Mouse (Mus musculus) kidney, embryonic 14.5 days (tissue): ENCODE measurements at regions not wholly inside any gene's neighbourhood (a gene's known extent, or its start where the extent isn't known, plus 50 kb on each side); places are given as distances from the start of the nearest gene placed in this dataset.

Source experiments
- ATAC-seq: fragments of 200-750 bp; cut with Nextera tagmentation; 2 replicates; pipeline ENCODE4 v1.8.0; 2017; ENCODE audit warnings: moderate number of reproducible peaks, mild to moderate bottlenecking, moderate TSS enrichment, moderate library complexity; ENCODE audit not compliant: low FRiP score, low TSS enrichment
- H3K27ac ChIP-seq: fragments of 300-500 bp; sonication (generic); 2 replicates; pipeline ENCODE4 v1.5.1; 2014; ENCODE audit warnings: low read depth, mild to moderate bottlenecking, low read length, moderate library complexity, mixed read lengths
- H3K27me3 ChIP-seq: fragments of 300-500 bp; sonication (generic); 2 replicates; pipeline ENCODE4 v1.6.1; 2014; ENCODE audit warnings: mild to moderate bottlenecking, low read length; ENCODE audit not compliant: control insufficient read depth, insufficient read depth
- H3K36me3 ChIP-seq: fragments of 300-500 bp; sonication (generic); 2 replicates; pipeline ENCODE4 v1.6.1; 2014; ENCODE audit warnings: low read length, mixed read lengths; ENCODE audit not compliant: control insufficient read depth, insufficient read depth
- H3K4me1 ChIP-seq: fragments of 300-500 bp; sonication (generic); 2 replicates; pipeline ENCODE4 v1.6.1; 2014; ENCODE audit warnings: low read length, mixed read lengths; ENCODE audit not compliant: control insufficient read depth, insufficient read depth
- H3K4me2 ChIP-seq: fragments of 300-500 bp; sonication (generic); replicated peaks from 2 replicates; pipeline ENCODE4 v1.6.1; 2014; ENCODE audit warnings: low read depth, mild to moderate bottlenecking, low read length
- H3K4me3 ChIP-seq: fragments of 300-500 bp; sonication (generic); 2 replicates; pipeline ENCODE4 v1.5.1; 2014; ENCODE audit warnings: mild to moderate bottlenecking, low read length
- H3K9ac ChIP-seq: fragments of 300-500 bp; sonication (generic); 2 replicates; pipeline ENCODE4 v1.6.1; 2014; ENCODE audit warnings: low read depth, mild to moderate bottlenecking, low read length, moderate library complexity
- H3K9me3 ChIP-seq: fragments of 300-500 bp; sonication (generic); 2 replicates; pipeline ENCODE4 v1.6.1; 2016; ENCODE audit warnings: low read length; ENCODE audit not compliant: control insufficient read depth
- WGBS: fragments of 180-500 bp; shearing (Covaris S2); extraction: QIAGEN DNeasy Blood & Tissue Kit; methylation state at CpG from one replicate; pipeline ENCODE4 v1.1.7; 2014; 5-methylcytosine and 5-hydroxymethylcytosine counted together

GRCm38 (mm10) chr12:58454828-58455227 is 185.7 kb upstream of the Clec14a start:
- H3K36me3 ChIP-seq = no peaks in the 10 kb centered on the region
- H3K4me1 ChIP-seq = no peaks in the 10 kb centered on the region
- no peaks in the 10 kb centered on the region for H3K27me3 ChIP-seq
- H3K4me2 ChIP-seq = no peak overlapping the region
- no peak overlapping the region for H3K9ac ChIP-seq
- H3K4me3 ChIP-seq = no peak overlapping the region
- 88% methylated on average over 2 of the region's 2 CpGs for WGBS
- ATAC-seq = no peak
- no peak overlapping the region for H3K27ac ChIP-seq
- H3K9me3 ChIP-seq = no peaks in the 10 kb centered on the region

GRCm38 (mm10) chr12:58443007-58443406 is 173.9 kb upstream of the Clec14a start:
- no peak overlapping the region for H3K4me2 ChIP-seq
- peak; percentile 60; the same call in 1 of the 2 replicates for ATAC-seq
- H3K4me1 ChIP-seq = no peaks in the 10 kb centered on the region
- no peak overlapping the region for H3K4me3 ChIP-seq
- no peaks in the 10 kb centered on the region for H3K9me3 ChIP-seq
- H3K27me3 ChIP-seq = no peaks in the 10 kb centered on the region
- H3K9ac ChIP-seq = no peak overlapping the region
- no peak overlapping the region for H3K27ac ChIP-seq
- H3K36me3 ChIP-seq = no peaks in the 10 kb centered on the region
- 40% methylated on average over 3 of the region's 3 CpGs for WGBS

GRCm38 (mm10) chr12:58441962-58442361 is 172.9 kb upstream of the Clec14a start:
- Histone ChIP-seq H3K36me3 (no peaks in the 10 kb centered on the region), H3K4me3 (no peak overlapping the region), H3K27ac (no peak overlapping the region), H3K27me3 (no peaks in the 10 kb centered on the region), H3K4me2 (no peak overlapping the region), H3K9ac (no peak overlapping the region), H3K4me1 (no peaks in the 10 kb centered on the region), H3K9me3 (no peaks in the 10 kb centered on the region)
- ATAC-seq = no peak
- 90% methylated on average over 2 of the region's 2 CpGs for WGBS

GRCm38 (mm10) chr12:58440666-58441065 is 171.6 kb upstream of the Clec14a start:
- no peaks in the 10 kb centered on the region for H3K36me3 ChIP-seq
- H3K27me3 ChIP-seq = no peaks in the 10 kb centered on the region
- H3K4me3 ChIP-seq = no peak overlapping the region
- H3K27ac ChIP-seq = no peak overlapping the region
- H3K9ac ChIP-seq = no peak overlapping the region
- H3K4me1 ChIP-seq = no peaks in the 10 kb centered on the region
- ATAC-seq = no peak
- H3K4me2 ChIP-seq = no peak overlapping the region
- no peaks in the 10 kb centered on the region for H3K9me3 ChIP-seq

- H3K36me3 ChIP-seq = no peaks in the 10 kb centered on the region
- H3K4me3 ChIP-seq = no peak overlapping the region
- H3K27me3 ChIP-seq = no peaks in the 10 kb centered on the region
- no peaks in the 10 kb centered on the region for H3K4me1 ChIP-seq
- no peak for ATAC-seq
- no peak overlapping the region for H3K27ac ChIP-seq
- WGBS = 85% methylated on average over 6 of the region's 6 CpGs
- H3K4me2 ChIP-seq = no peak overlapping the region
- H3K9ac ChIP-seq = no peak overlapping the region
- H3K9me3 ChIP-seq = no peaks in the 10 kb centered on the region
These were observed 167.9 kb upstream of the Clec14a start for GRCm38 (mm10) chr12:58437031-58437430.

- Histone ChIP-seq H3K36me3 (no peaks in the 10 kb centered on the region), H3K4me1 (no peaks in the 10 kb centered on the region), H3K9ac (no peak overlapping the region), H3K4me3 (no peak overlapping the region), H3K27ac (no peak overlapping the region), H3K4me2 (no peak overlapping the region), H3K27me3 (no peaks in the 10 kb centered on the region), H3K9me3 (no peaks in the 10 kb centered on the region)
- ATAC-seq = no peak
- 81% methylated on average over 5 of the region's 5 CpGs for WGBS
These were observed 165.4 kb upstream of the Clec14a start for GRCm38 (mm10) chr12:58434504-58434903.

- H3K36me3 ChIP-seq = no peaks in the 10 kb centered on the region
- no peak for ATAC-seq
- no peaks in the 10 kb centered on the region for H3K9me3 ChIP-seq
- H3K27me3 ChIP-seq = no peaks in the 10 kb centered on the region
- no peak overlapping the region for H3K4me3 ChIP-seq
- no peak overlapping the region for H3K4me2 ChIP-seq
- no peak overlapping the region for H3K27ac ChIP-seq
- H3K4me1 ChIP-seq = no peaks in the 10 kb centered on the region
- no peak overlapping the region for H3K9ac ChIP-seq
- WGBS = 81% methylated on average over 5 of the region's 5 CpGs
These were observed 160.8 kb upstream of the Clec14a start for GRCm38 (mm10) chr12:58429929-58430328.

- Histone ChIP-seq H3K27me3 (no peaks in the 10 kb centered on the region), H3K27ac (no peak overlapping the region; the same call in 1 of the 2 replicates), H3K36me3 (no peaks in the 10 kb centered on the region), H3K9ac (no peak overlapping the region), H3K4me3 (no peak overlapping the region), H3K4me2 (no peak overlapping the region), H3K9me3 (no peaks in the 10 kb centered on the region), H3K4me1 (no peaks in the 10 kb centered on the region)
- no peak for ATAC-seq
- 88% methylated on average over 6 of the region's 6 CpGs for WGBS
These were observed 157.7 kb upstream of the Clec14a start for GRCm38 (mm10) chr12:58426758-58427157.

GRCm38 (mm10) chr12:58425961-58426360 is 156.9 kb upstream of the Clec14a start:
- ATAC-seq = peak; percentile 22; the same call in 1 of the 2 replicates
- WGBS = 62% methylated on average over 4 of the region's 4 CpGs
- peak overlapping the region; percentile 12; the same call in 1 of the 2 replicates for H3K27ac ChIP-seq

More at GRCm38 (mm10) chr12:58425961-58426360, 156.9 kb upstream of the Clec14a start:
- no peaks in the 10 kb centered on the region for H3K27me3 ChIP-seq
- no peaks in the 10 kb centered on the region for H3K4me1 ChIP-seq
- no peak overlapping the region for H3K9ac ChIP-seq
- H3K4me2 ChIP-seq = no peak overlapping the region
- no peak overlapping the region for H3K4me3 ChIP-seq
- H3K9me3 ChIP-seq = no peaks in the 10 kb centered on the region
- H3K36me3 ChIP-seq = no peaks in the 10 kb centered on the region
